28 mouse cellular contexts compared by ENCODE assay signal in the genomic region with DNA sequence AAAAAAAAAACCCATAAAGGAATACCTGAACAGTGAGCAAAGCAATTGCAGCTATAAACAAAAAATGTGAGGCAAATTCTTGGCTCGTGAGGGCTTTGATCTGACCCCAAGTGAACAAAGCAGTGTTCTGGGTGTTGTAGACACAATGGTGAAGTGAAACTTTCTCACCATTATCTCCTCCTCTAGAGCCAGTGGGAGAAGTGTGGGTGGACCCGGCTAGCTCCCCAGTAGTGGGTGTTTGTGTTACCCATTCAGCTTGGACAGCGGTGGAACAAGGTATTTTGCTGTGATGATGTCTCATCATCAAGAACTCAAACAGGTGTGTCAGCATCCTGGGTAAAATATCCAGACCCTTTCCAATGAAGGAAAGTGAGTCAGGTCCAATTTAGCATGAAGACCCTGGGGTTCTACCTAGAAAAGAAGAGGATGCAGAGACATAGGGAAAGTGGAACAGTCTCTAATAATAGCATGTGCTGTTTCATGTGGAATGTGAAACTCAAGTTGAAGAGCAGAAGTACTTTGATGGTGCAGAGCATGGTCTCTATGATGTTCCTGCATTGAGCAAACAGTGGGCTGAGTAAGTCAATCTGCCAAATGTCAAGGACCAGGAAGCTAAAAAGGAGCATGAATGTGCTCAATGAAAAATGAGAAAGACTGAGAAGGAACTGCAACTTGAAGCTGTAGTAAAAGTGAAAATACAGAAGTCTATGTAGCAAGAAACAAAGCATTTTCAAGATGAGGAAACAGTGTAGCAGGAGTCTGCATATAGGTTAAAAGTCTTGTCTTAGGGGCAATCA. TPM values are rescaled to one million over a fixed set of nuclear protein-coding genes. Genes with fewer than 3 reads are reported as not detected.
A peak's percentile ranks its signal among the peaks of the same experiment; 100 is the strongest.
DNase-seq lines count a peak whose midpoint lies in the region; ATAC-seq and TF ChIP-seq lines count a peak whose summit lies in the region.
"Had no signal": no experiment of that assay in that cellular context is flagged by ENCODE, and none has a peak within 500 bp of the region (broad histone marks: within the 10 kb centered on the region; RNA-seq: fewer than 3 reads in every experiment).

No protein-coding gene starts in this region.

- peak; percentile 74 for ATAC-seq in megakaryocyte progenitor cell, adult 5-6 weeks (replicated peaks; ENCODE audit: poor library complexity)
- ATAC-seq: CD4-positive, CD25-positive, alpha-beta regulatory T cell, adult 4 months; forebrain, embryonic 13.5 days; inflammation-experienced regulatory T-cells, adult 6 months; midbrain, embryonic 13.5 days had no signal

- no peaks in the 10 kb centered on the region for H3K4me1 ChIP-seq in thymus, adult 2 months (replicated peaks; ENCODE audit: control insufficient read depth, insufficient read depth, low read length)
- H3K4me1 ChIP-seq: embryonic facial prominence, embryonic 13.5 days; forebrain, embryonic 13.5 days; midbrain, embryonic 13.5 days; neural tube, embryonic 12.5 days had no signal

- no peak overlapping the region for H3K4me3 ChIP-seq in thymus, adult 2 months (ENCODE audit: control insufficient read depth, insufficient read depth, low read length)
- H3K4me3 ChIP-seq: embryonic facial prominence, embryonic 13.5 days; erythroblast, embryonic 14.5 days; forebrain, embryonic 13.5 days; heart, embryonic 13.5 days; left cerebral cortex, adult 2 months; midbrain, embryonic 13.5 days; neural tube, embryonic 12.5 days had no signal

- peak; percentile 89 for DNase-seq in heart, adult 11 months
- no peak for DNase-seq in heart, postnatal 10 days
- DNase-seq in lung, postnatal 36 days: peak; percentile 39
- DNase-seq in lung, postnatal 4 days: no peak
- DNase-seq in frontal cortex, postnatal 25 days (ENCODE audit: low spot score in 2 of 2): no peak
- DNase-seq in thymus, adult 2 months: no peak
- DNase-seq: cerebellum, adult 2 months; cerebellum, postnatal 25 days; embryo, embryonic 11 days; gastrocnemius, postnatal 10 days; heart, adult 18-20 months; heart, postnatal 36 days; kidney, adult 18-20 months; kidney, postnatal 4 days; layer of hippocampus, adult 9-11 months; thymus, adult 18-20 months; thymus, postnatal 4 days had no signal

- WGBS in thymus, adult 2 months: 89% methylated on average over 3 of the region's 3 CpGs

- TF ChIP-seq CTCF in thymus, adult 2 months (IDR thresholded peaks at IDR 0.05; ENCODE audit: borderline replicate concordance, control insufficient read depth, extremely low read depth, insufficient read depth, low read length, poor library complexity): no peak

- no peaks in the 10 kb centered on the region for H3K36me3 ChIP-seq in thymus, adult 2 months (ENCODE audit: control insufficient read depth, insufficient read depth, low read length)
- H3K36me3 ChIP-seq: embryonic facial prominence, embryonic 13.5 days; heart, embryonic 13.5 days; midbrain, embryonic 13.5 days; neural tube, embryonic 12.5 days had no signal

- no peak overlapping the region for H3K27ac ChIP-seq in thymus, adult 2 months (ENCODE audit: control insufficient read depth, insufficient read depth, low read length)
- H3K27ac ChIP-seq: embryonic facial prominence, embryonic 13.5 days; forebrain, embryonic 13.5 days; heart, embryonic 13.5 days; hindbrain, embryonic 14.5 days; left cerebral cortex, adult 2 months; midbrain, embryonic 13.5 days; neural tube, embryonic 12.5 days had no signal

- H3K27me3 ChIP-seq in thymus, adult 2 months (ENCODE audit: control insufficient read depth, insufficient read depth, low read length): no peaks in the 10 kb centered on the region
- H3K27me3 ChIP-seq: embryonic facial prominence, embryonic 13.5 days; forebrain, embryonic 13.5 days; heart, embryonic 13.5 days; midbrain, embryonic 13.5 days; neural tube, embryonic 12.5 days had no signal

- no peak for TF ChIP-seq POLR2A in thymus, adult 2 months (IDR thresholded peaks at IDR 0.05; ENCODE audit: control insufficient read depth, extremely low read depth, insufficient read depth, low read length, poor library complexity)

- intact Hi-C loops in heart, postnatal 10 days (cut with DNase I): loop anchor here (2.0 kb wide), 1 partner anchor 14 kb away; no protein-coding TSS in a partner anchor

RNA-seq across cellular contexts. Expression of a gene that starts 34.3 kb away (rescaled TPM):
- 1,000 to 10,000 TPM; 1,557 to 1,665 TPM for total RNA-seq in heart, postnatal 10 days (2021)
- 0.98 and 1.6 TPM in 2 replicates for total RNA-seq in megakaryocyte progenitor cell, adult 5-6 weeks (2015)
- 0.92 and 2.9 TPM in 2 replicates for total RNA-seq in megakaryocyte progenitor cell, adult 5-6 weeks (2017)
- 9.4 and 17.0 TPM in 2 replicates for polyA plus RNA-seq in thymus, adult 2 months (2012; rRNA removed)

Comparison
In these comparisons a context has a peak if more than half of its experiments do, and no peak if none do; other contexts are left out.
1. DNase-seq: peak in heart, adult 11 months (single experiment) and lung, postnatal 36 days (single experiment); none in heart, postnatal 10 days (0 of 2), lung, postnatal 4 days (0 of 2), frontal cortex, postnatal 25 days (0 of 2) and thymus, adult 2 months (single experiment).
2. RNA of a gene that starts 34.3 kb away (total RNA-seq): 1,557 to 1,665 TPM in heart, postnatal 10 days; 0.92 to 2.9 TPM in megakaryocyte progenitor cell, adult 5-6 weeks; every median in the first group is over 100 times any median in the second.